Mouse (Mus musculus) E14TG2a.4 (cell line): ENCODE data around the gene Dis3l2.

Experiments used
- H3K27me3 ChIP-seq: 2 replicates; pipeline ENCODE4 v1.6.1; 2014; ENCODE audit warnings: low read length, control low read depth; ENCODE audit not compliant: insufficient read depth
- H3K36me3 ChIP-seq: 2 replicates; pipeline ENCODE4 v1.6.1; 2014; ENCODE audit warnings: low read length, control low read depth; ENCODE audit not compliant: insufficient read depth
- H3K4me1 ChIP-seq: replicated peaks from 2 replicates; pipeline ENCODE4 v1.6.1; 2014; ENCODE audit warnings: low read depth, low read length, control low read depth
- H3K4me3 ChIP-seq: replicated peaks from 2 replicates; pipeline ENCODE4 v1.5.1; 2014; ENCODE audit warnings: mild to moderate bottlenecking, low read length
- H3K9me3 ChIP-seq: 2 replicates; pipeline ENCODE4 v1.6.1; 2014; ENCODE audit warnings: low read length, control low read depth
- CTCF ChIP-seq: conservative IDR thresholded peaks from 2 replicates; pipeline ENCODE4 v1.5.1; 2014; ENCODE audit warnings: low read length
- NANOG ChIP-seq: IDR thresholded peaks from 2 replicates; pipeline ENCODE4 v1.6.1; 2014; ENCODE audit warnings: borderline replicate concordance, low read length, mixed read lengths
- POU5F1 ChIP-seq: IDR thresholded peaks from 2 replicates; pipeline ENCODE4 v1.6.1; 2014; ENCODE audit warnings: low read length, borderline replicate concordance

Dis3l2 gene

GRCm38 (mm10) chr1:86834988-86835387, 131.4 kb downstream of the Dis3l2 start:
- Histone ChIP-seq H3K27me3 (no peaks in the 10 kb centered on the region), H3K36me3 (no peaks in the 10 kb centered on the region), H3K4me1 (no peaks in the 10 kb centered on the region; the same call in 1 of the 2 replicates), H3K4me3 (no peak overlapping the region), H3K9me3 (no peaks in the 10 kb centered on the region)
- TF ChIP-seq NANOG (no peak), CTCF (no peak), POU5F1 (no peak)

DNA sequence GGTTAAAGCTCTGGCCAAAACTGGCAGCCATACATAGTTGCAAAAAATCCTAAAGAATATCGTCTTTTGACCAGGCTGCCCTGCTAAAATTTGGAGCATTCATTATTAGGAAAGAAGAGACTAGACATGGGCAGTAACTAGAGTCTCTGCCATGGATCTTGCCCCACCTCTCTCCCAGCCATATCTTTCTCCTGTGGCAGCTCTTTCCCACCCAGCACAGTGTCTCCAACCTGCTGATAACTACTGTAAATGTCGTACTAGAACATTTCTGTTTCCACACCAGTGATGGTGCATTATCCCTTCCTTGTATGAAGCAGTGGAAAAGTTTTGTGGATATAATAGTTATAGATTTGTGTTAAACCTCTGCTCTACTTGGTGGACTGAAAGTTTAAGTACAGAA, 147.1 kb downstream of the Dis3l2 start:
- Histone ChIP-seq H3K4me3 (no peak overlapping the region), H3K36me3 (peaks cover 6% of the 10 kb centered on the region; the same call in 1 of the 2 replicates), H3K27me3 (no peaks in the 10 kb centered on the region), H3K9me3 (no peaks in the 10 kb centered on the region), H3K4me1 (peaks cover 3% of the 10 kb centered on the region; the same call in 1 of the 2 replicates)
- TF ChIP-seq CTCF (no peak), POU5F1 (no peak), NANOG (no peak)

- H3K4me3 ChIP-seq = no peak overlapping the region
- H3K4me1 ChIP-seq = peaks cover 22% of the 10 kb centered on the region
- H3K27me3 ChIP-seq = no peaks in the 10 kb centered on the region
- H3K9me3 ChIP-seq = peaks cover 8% of the 10 kb centered on the region; the same call in 1 of the 2 replicates
- peaks cover 18% of the 10 kb centered on the region for H3K36me3 ChIP-seq
- TF ChIP-seq POU5F1 (no peak), NANOG (peak; percentile 88)
Observed at GRCm38 (mm10) chr1:86858876-86859275, 155.3 kb downstream of the Dis3l2 start.

DNA sequence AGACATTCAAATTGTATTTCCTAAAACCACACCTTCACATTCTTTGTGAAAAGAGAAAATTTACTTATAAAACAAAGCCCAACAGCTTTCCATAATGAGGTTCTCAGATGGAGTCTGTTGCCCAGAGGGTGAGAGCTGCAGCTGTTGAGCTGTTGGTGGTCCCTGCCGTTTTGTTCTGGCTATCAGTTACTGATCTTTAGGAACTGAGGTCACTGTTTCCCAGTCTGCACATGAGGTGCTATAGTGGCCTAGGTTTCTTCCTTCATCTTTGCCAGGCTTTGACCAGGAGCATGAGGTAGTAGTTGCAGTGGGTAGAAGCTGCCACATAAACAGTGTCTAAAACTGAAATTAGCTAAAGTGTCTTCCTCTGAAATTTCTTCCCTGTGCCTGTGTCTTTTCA, 155.8 kb downstream of the Dis3l2 start:
- TF ChIP-seq NANOG (no peak), CTCF (no peak), POU5F1 (no peak)
- Histone ChIP-seq H3K4me1 (peaks cover 22% of the 10 kb centered on the region), H3K9me3 (peaks cover 8% of the 10 kb centered on the region; the same call in 1 of the 2 replicates), H3K27me3 (no peaks in the 10 kb centered on the region), H3K36me3 (peaks cover 16% of the 10 kb centered on the region), H3K4me3 (no peak overlapping the region)

GRCm38 (mm10) chr1:86873745-86874144, 170.1 kb downstream of the Dis3l2 start:
- no peak overlapping the region for H3K4me3 ChIP-seq
- H3K4me1 ChIP-seq = no peaks in the 10 kb centered on the region
- H3K36me3 ChIP-seq = no peaks in the 10 kb centered on the region
- no peaks in the 10 kb centered on the region for H3K9me3 ChIP-seq
- no peaks in the 10 kb centered on the region for H3K27me3 ChIP-seq
- no peak for TF ChIP-seq CTCF

DNA sequence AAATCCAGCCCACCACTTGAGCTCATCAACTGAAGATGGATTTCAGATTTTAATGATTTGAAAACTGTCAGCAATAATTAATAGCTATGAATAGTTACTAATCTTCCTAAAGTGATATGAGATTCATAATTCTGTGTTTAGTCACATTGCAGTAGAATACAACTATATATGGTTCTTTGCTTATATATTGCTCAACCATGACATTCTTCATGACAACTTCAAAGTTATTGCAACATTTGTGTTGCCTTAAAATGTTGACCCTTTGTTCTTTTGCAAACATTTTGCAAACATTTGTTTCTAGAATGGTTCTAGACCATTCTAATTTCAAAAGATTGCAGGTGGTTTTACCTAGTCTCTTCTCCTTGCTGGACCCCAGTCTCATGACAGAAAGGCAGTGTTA, 175.1 kb downstream of the Dis3l2 start:
- H3K27me3 ChIP-seq = no peaks in the 10 kb centered on the region
- TF ChIP-seq NANOG (no peak), POU5F1 (no peak), CTCF (no peak)
- no peaks in the 10 kb centered on the region for H3K4me1 ChIP-seq
- H3K9me3 ChIP-seq = no peaks in the 10 kb centered on the region
- no peak overlapping the region for H3K4me3 ChIP-seq
- H3K36me3 ChIP-seq = no peaks in the 10 kb centered on the region

GRCm38 (mm10) chr1:86879547-86879946, 175.9 kb downstream of the Dis3l2 start:
- TF ChIP-seq POU5F1 = no peak
- no peak for TF ChIP-seq CTCF
- TF ChIP-seq NANOG = no peak
- no peak overlapping the region for H3K4me3 ChIP-seq
- H3K9me3 ChIP-seq = no peaks in the 10 kb centered on the region
- H3K27me3 ChIP-seq = no peaks in the 10 kb centered on the region
- H3K36me3 ChIP-seq = no peaks in the 10 kb centered on the region
- no peaks in the 10 kb centered on the region for H3K4me1 ChIP-seq

- H3K4me1 ChIP-seq = no peaks in the 10 kb centered on the region
- TF ChIP-seq NANOG = no peak
- no peak for TF ChIP-seq CTCF
- TF ChIP-seq POU5F1 = no peak
- H3K9me3 ChIP-seq = no peaks in the 10 kb centered on the region
- no peaks in the 10 kb centered on the region for H3K36me3 ChIP-seq
- no peaks in the 10 kb centered on the region for H3K27me3 ChIP-seq
- H3K4me3 ChIP-seq = no peak overlapping the region
Observed at GRCm38 (mm10) chr1:86887060-86887459, 183.5 kb downstream of the Dis3l2 start.

DNA sequence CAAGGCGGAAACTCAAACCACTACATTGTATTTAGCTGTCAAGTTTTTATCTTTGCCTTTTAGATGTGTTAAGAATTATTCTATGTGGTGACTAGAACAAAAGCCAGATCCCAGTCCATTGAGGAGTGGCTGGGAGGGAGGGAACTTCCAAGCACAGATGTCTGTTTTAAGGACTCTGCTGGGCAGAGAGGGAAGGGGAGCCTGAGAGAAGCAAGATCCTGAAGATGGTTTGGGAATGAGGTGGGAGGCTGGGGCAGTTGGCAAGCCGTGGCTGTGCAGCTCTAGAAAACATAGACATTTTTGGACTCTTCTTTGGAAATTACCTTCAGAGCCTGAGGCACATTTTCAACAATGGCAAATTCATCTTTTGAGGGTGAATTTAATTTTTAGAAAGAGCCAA, 208.9 kb downstream of the Dis3l2 start:
- Histone ChIP-seq H3K27me3 (no peaks in the 10 kb centered on the region), H3K4me1 (no peaks in the 10 kb centered on the region), H3K36me3 (no peaks in the 10 kb centered on the region), H3K9me3 (no peaks in the 10 kb centered on the region), H3K4me3 (no peak overlapping the region)
- TF ChIP-seq CTCF (no peak), NANOG (no peak)

DNA sequence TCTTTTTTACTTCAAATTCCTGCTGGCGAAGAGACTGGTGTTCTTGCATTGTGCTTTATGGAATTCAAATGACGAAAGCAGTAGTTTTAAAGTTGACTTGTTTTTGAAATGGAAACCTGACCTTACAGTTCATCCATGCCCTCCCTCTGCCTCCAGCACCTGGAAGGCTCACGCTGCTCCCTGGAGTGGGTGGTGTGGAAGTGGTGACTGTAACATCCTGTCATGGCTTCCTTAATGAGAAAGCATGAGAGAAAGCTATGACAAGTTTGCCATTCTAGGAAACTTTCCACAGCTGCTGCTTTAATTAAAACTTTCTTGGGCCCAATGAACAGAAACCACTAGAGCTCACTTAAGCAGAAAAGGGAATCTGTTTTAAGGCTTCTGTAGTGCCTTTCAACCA, 210.3 kb downstream of the Dis3l2 start:
- Histone ChIP-seq H3K4me1 (peaks cover 8% of the 10 kb centered on the region), H3K9me3 (no peaks in the 10 kb centered on the region), H3K36me3 (no peaks in the 10 kb centered on the region), H3K4me3 (no peak overlapping the region), H3K27me3 (no peaks in the 10 kb centered on the region)
- TF ChIP-seq CTCF = no peak
- no peak for TF ChIP-seq NANOG
- no peak for TF ChIP-seq POU5F1
